Comparison of ENCODE assay signal across 8 mouse cellular contexts in genomic region chr6:94773604-94774486, GRCm38 (mm10).
A peak's percentile ranks its signal among the peaks of the same experiment; 100 is the strongest.
DNase-seq lines count a peak whose midpoint lies in the region; ATAC-seq and TF ChIP-seq lines count a peak whose summit lies in the region.

No protein-coding gene starts in this region.

- H3K4me1 ChIP-seq in embryonic fibroblast, embryonic 13.5 days (ENCODE audit: control insufficient read depth, insufficient read depth, low read length), result peaks cover 18% of the 10 kb centered on the region
- H3K4me1 ChIP-seq in limb, embryonic 12.5 days (replicated peaks), result peaks cover 55% of the 10 kb centered on the region
- peaks cover 18% of the 10 kb centered on the region for H3K4me1 ChIP-seq in neural tube, embryonic 15.5 days

- H3K4me2 ChIP-seq in limb, embryonic 12.5 days, result peak overlapping the region; percentile 52
- peak overlapping the region; percentile 55 for H3K4me2 ChIP-seq in neural tube, embryonic 15.5 days

- H3K9ac ChIP-seq in limb, embryonic 12.5 days (replicated peaks), result peak overlapping the region; percentile 47
- peak overlapping the region; percentile 37 for H3K9ac ChIP-seq in neural tube, embryonic 15.5 days (replicated peaks)

- WGBS in limb, embryonic 12.5 days, result 2% methylated on average over 27 of the region's 27 CpGs
- 2% methylated on average over 27 of the region's 27 CpGs for WGBS in neural tube, embryonic 15.5 days

- H3K36me3 ChIP-seq in limb, embryonic 12.5 days, result no peaks in the 10 kb centered on the region
- H3K36me3 ChIP-seq in neural tube, embryonic 15.5 days, result no peaks in the 10 kb centered on the region

- H3K27ac ChIP-seq in layer of hippocampus, adult 2 months, result no peak overlapping the region
- H3K27ac ChIP-seq in embryonic fibroblast, embryonic 13.5 days (ENCODE audit: insufficient read depth, low read length), result peak overlapping the region; percentile 26
- H3K27ac ChIP-seq in limb, embryonic 12.5 days, result peak overlapping the region; percentile 92
- H3K27ac ChIP-seq in neural tube, embryonic 15.5 days (replicated peaks), result peak overlapping the region; percentile 82

- intact Hi-C loops in left cerebral cortex, postnatal 36 days (cut with DNase I), result no loop called here

- TF ChIP-seq POLR2A in embryonic fibroblast, embryonic 13.5 days (IDR thresholded peaks at IDR 0.05; ENCODE audit: low read depth, low read length), result no peak

- no peak for TF ChIP-seq CTCF in layer of hippocampus, adult 2 months (conservative IDR thresholded peaks at IDR 0.05)
- no peak for TF ChIP-seq CTCF in embryonic fibroblast, embryonic 13.5 days (IDR thresholded peaks at IDR 0.05; ENCODE audit: borderline replicate concordance, insufficient read depth, low read length)

- no peaks in the 10 kb centered on the region for H3K27me3 ChIP-seq in limb, embryonic 12.5 days
- H3K27me3 ChIP-seq in neural tube, embryonic 15.5 days (replicated peaks), result no peaks in the 10 kb centered on the region

- H3K9me3 ChIP-seq in limb, embryonic 12.5 days, result no peaks in the 10 kb centered on the region
- H3K9me3 ChIP-seq in neural tube, embryonic 15.5 days (replicated peaks), result no peaks in the 10 kb centered on the region

- peak overlapping the region; percentile 24; the same call in 1 of the 2 replicates for H3K4me3 ChIP-seq in layer of hippocampus, adult 2 months
- H3K4me3 ChIP-seq in embryonic fibroblast, embryonic 13.5 days (ENCODE audit: insufficient read depth, low read length), result no peak overlapping the region
- peak overlapping the region; percentile 22 for H3K4me3 ChIP-seq in limb, embryonic 12.5 days (replicated peaks)
- peak overlapping the region; percentile 20 for H3K4me3 ChIP-seq in neural tube, embryonic 15.5 days (replicated peaks)

- ATAC-seq in limb, embryonic 12.5 days (ENCODE audit: insufficient number of reproducible peaks, insufficient read depth, low FRiP score, low TSS enrichment, low read depth), result peak; percentile 68
- peak; percentile 42; the same call in 1 of the 2 replicates for ATAC-seq in neural tube, embryonic 15.5 days (ENCODE audit: low FRiP score)

- DNase-seq in layer of hippocampus, adult 2 months (ENCODE audit: low spot score in 2 of 2), result no peak
- no peak for DNase-seq in layer of hippocampus, adult 9-11 months
- no peak for DNase-seq in left cerebral cortex, postnatal 36 days (ENCODE audit: low spot score in 2 of 2)
- DNase-seq in urinary bladder, adult 2 months (ENCODE audit: low spot score), result no peak
- DNase-seq in ovary, postnatal 36 days (ENCODE audit: low spot score), result no peak
